Mouse (Mus musculus): ENCODE data around the gene Ccdc71l. TPM values are rescaled to one million over a fixed set of nuclear protein-coding genes. Genes with fewer than 3 reads are reported as not detected.

Gene Ccdc71l
- total RNA-seq (2014; fragmentation: Nextera tagmentation) = 14.1 and 19.2 TPM in 2 replicates
- 21.1 and 21.3 TPM in 2 replicates for total RNA-seq (2017)
- 22.8 and 27.7 TPM in 2 replicates for polyA plus RNA-seq (2012)

DNA sequence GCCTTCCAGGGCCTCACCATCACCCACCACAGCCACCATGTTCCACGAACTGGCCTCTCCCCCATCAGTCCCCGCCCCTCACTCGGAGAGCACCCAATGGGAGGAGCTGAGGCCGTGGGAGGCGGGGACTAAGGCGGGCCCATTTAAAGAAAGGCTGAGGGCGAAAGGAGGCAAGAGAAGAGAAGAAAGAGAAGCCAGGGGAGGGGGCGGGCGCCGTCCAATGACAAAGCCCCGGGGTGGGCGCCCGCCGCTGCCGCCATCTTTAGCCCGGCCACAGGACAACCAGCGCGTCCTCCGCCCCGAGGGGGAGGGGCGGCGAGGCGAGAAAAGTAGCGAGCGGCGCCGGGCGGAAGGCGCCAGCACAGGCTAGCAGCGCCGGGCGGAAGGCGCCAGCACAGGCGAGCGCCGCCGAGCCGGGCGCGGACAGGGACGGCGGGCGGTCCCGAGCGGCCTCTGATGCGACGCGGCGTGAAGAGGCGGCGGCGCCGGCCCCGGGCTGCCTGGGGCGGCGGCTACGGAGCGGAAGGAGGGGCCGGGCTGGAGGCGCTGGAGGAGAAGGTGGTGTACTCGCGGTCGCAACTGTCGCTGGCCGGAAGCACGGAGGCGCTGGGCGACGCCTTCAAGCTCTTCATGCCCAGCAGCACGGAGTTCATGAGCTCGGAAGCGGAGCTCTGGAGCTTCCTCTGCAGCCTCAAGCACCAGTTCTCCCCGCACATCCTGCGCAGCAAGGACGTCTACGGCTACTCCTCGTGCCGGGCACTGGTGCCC lies at the start of gene Ccdc71l:
Gene Ccdc71l, plus strand, starts transcription at position 177 of the 768 bp plus-strand sequence.
- Histone ChIP-seq H3K4me1 (ENCODE audit: insufficient read depth, low read depth, low read length) (peaks cover 29% of the 10 kb centered on the region), H3K4me3 (ENCODE audit: low read depth, low read length) (peak within 1 kb of the TSS; percentile 89), H3K36me3 (replicated peaks) (peaks cover 7% of the 10 kb centered on the region), H3K27me3 (ENCODE audit: insufficient read depth, low read length) (no peaks in the 10 kb centered on the region), H3K9me3 (replicated peaks) (no peaks in the 10 kb centered on the region)
- peak; percentile 90 for ATAC-seq (ENCODE audit: extremely low read depth, insufficient number of reproducible peaks, low FRiP score, poor library complexity, severe bottlenecking)
- TF ChIP-seq POLR2AphosphoS5 (IDR thresholded peaks at IDR 0.05; ENCODE audit: insufficient replicate concordance, low read depth, low read length) (no peak), TAL1 (conservative IDR thresholded peaks at IDR 0.05; ENCODE audit: low read depth, low read length) (no peak), GATA1 (IDR thresholded peaks at IDR 0.05; ENCODE audit: borderline replicate concordance, low read length) (no peak), CTCF (IDR thresholded peaks at IDR 0.05; ENCODE audit: low read depth, low read length) (no peak), GATA2 (IDR thresholded peaks at IDR 0.05; ENCODE audit: borderline replicate concordance, low read depth, low read length) (no peak)
- DNase-seq (ENCODE audit: low spot score) = peak; percentile 94

DNA sequence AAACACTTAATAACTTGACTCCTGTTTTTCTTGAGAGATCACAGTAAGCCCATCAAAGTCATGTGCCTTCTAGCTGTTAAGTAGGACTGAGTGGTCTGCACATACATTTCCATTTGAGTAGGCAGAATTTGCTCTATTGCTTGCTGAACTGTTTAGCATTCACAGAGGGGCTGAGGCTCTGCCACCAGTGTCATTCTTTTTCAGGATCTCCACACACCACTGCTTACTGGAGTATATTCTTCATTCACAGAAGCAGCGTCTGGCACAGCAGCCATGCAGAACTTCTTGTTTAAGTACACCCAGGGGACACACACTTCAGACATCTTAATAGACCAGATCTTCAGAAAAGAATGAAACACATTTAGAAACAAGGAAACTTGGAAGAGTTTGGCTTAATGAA lies 39.4 kb upstream of the Ccdc71l start:
- Histone ChIP-seq H3K4me1 (ENCODE audit: insufficient read depth, low read depth, low read length) (peaks cover 16% of the 10 kb centered on the region), H3K36me3 (replicated peaks) (no peaks in the 10 kb centered on the region), H3K9me3 (replicated peaks) (no peaks in the 10 kb centered on the region), H3K27me3 (ENCODE audit: insufficient read depth, low read length) (peaks cover 7% of the 10 kb centered on the region; the same call in 1 of the 2 replicates), H3K4me3 (ENCODE audit: low read depth, low read length) (no peak overlapping the region)
- TF ChIP-seq GATA2 (IDR thresholded peaks at IDR 0.05; ENCODE audit: borderline replicate concordance, low read depth, low read length) = no peak
- no peak for TF ChIP-seq GATA1 (IDR thresholded peaks at IDR 0.05; ENCODE audit: borderline replicate concordance, low read length)
- no peak for TF ChIP-seq TAL1 (conservative IDR thresholded peaks at IDR 0.05; ENCODE audit: low read depth, low read length)
- no peak for TF ChIP-seq POLR2AphosphoS5 (IDR thresholded peaks at IDR 0.05; ENCODE audit: insufficient replicate concordance, low read depth, low read length)
- no peak for TF ChIP-seq CTCF (IDR thresholded peaks at IDR 0.05; ENCODE audit: low read depth, low read length)
- DNase-seq (ENCODE audit: low spot score) = no peak
- ATAC-seq (ENCODE audit: extremely low read depth, insufficient number of reproducible peaks, low FRiP score, poor library complexity, severe bottlenecking) = no peak

DNA sequence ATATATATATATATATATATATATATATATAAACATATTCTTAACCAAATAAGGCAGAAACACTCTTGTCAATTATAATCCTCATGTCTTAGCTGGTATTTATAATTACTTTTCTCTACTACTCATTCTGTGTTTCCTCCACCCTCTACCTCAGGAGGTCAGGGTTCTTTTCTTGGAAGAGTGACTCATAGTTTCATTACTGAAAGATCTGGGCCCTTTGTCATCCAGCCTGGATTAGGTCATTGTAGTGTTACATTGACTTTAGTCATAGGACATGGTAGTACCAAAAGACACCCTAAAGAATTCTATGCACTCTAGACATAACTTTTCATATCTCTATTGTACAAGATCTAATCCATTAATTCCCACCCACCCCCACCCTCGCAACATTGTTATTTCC lies 35.0 kb upstream of the Ccdc71l start:
- no peak for DNase-seq (ENCODE audit: low spot score)
- no peak for TF ChIP-seq GATA1 (IDR thresholded peaks at IDR 0.05; ENCODE audit: borderline replicate concordance, low read length)
- no peak for TF ChIP-seq POLR2AphosphoS5 (IDR thresholded peaks at IDR 0.05; ENCODE audit: insufficient replicate concordance, low read depth, low read length)
- TF ChIP-seq TAL1 (conservative IDR thresholded peaks at IDR 0.05; ENCODE audit: low read depth, low read length) = no peak
- no peak for TF ChIP-seq GATA2 (IDR thresholded peaks at IDR 0.05; ENCODE audit: borderline replicate concordance, low read depth, low read length)
- TF ChIP-seq CTCF (IDR thresholded peaks at IDR 0.05; ENCODE audit: low read depth, low read length) = no peak
- no peak overlapping the region for H3K4me3 ChIP-seq (ENCODE audit: low read depth, low read length)
- peaks cover 14% of the 10 kb centered on the region for H3K4me1 ChIP-seq (ENCODE audit: insufficient read depth, low read depth, low read length)
- ATAC-seq (ENCODE audit: extremely low read depth, insufficient number of reproducible peaks, low FRiP score, poor library complexity, severe bottlenecking) = no peak
- peaks cover 8% of the 10 kb centered on the region; the same call in 1 of the 2 replicates for H3K27me3 ChIP-seq (ENCODE audit: insufficient read depth, low read length)
- H3K9me3 ChIP-seq (replicated peaks) = no peaks in the 10 kb centered on the region
- H3K36me3 ChIP-seq (replicated peaks) = no peaks in the 10 kb centered on the region

DNA sequence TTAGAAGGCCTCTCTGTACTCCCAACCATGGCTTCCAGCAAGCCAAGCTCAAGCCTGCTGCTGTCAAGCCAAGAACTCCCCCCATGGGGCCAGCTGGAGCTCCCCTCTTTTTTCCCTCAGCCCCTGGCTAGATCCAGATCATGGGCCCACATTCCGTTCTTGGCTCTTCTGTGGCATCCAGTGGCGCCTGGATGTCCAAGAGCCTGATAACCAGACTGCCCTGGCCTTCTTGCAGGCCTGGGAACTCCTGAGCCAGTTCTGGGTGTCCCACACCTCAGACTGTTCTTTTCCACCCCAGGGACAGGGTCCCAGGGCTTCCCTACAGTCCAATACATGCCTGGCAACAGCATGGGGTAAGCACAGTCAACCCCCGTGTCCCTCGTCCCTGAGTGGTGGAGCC lies 32.4 kb upstream of the Ccdc71l start:
- H3K4me1 ChIP-seq (ENCODE audit: insufficient read depth, low read depth, low read length) = no peaks in the 10 kb centered on the region
- DNase-seq (ENCODE audit: low spot score) = no peak
- TF ChIP-seq GATA2 (IDR thresholded peaks at IDR 0.05; ENCODE audit: borderline replicate concordance, low read depth, low read length) = no peak
- TF ChIP-seq POLR2AphosphoS5 (IDR thresholded peaks at IDR 0.05; ENCODE audit: insufficient replicate concordance, low read depth, low read length) = no peak
- no peak for TF ChIP-seq CTCF (IDR thresholded peaks at IDR 0.05; ENCODE audit: low read depth, low read length)
- no peak for TF ChIP-seq GATA1 (IDR thresholded peaks at IDR 0.05; ENCODE audit: borderline replicate concordance, low read length)
- no peak for TF ChIP-seq TAL1 (conservative IDR thresholded peaks at IDR 0.05; ENCODE audit: low read depth, low read length)
- no peak overlapping the region for H3K4me3 ChIP-seq (ENCODE audit: low read depth, low read length)
- no peak for ATAC-seq (ENCODE audit: extremely low read depth, insufficient number of reproducible peaks, low FRiP score, poor library complexity, severe bottlenecking)
- peaks cover 13% of the 10 kb centered on the region; the same call in 1 of the 2 replicates for H3K27me3 ChIP-seq (ENCODE audit: insufficient read depth, low read length)
- H3K36me3 ChIP-seq (replicated peaks) = no peaks in the 10 kb centered on the region
- no peaks in the 10 kb centered on the region for H3K9me3 ChIP-seq (replicated peaks)

DNA sequence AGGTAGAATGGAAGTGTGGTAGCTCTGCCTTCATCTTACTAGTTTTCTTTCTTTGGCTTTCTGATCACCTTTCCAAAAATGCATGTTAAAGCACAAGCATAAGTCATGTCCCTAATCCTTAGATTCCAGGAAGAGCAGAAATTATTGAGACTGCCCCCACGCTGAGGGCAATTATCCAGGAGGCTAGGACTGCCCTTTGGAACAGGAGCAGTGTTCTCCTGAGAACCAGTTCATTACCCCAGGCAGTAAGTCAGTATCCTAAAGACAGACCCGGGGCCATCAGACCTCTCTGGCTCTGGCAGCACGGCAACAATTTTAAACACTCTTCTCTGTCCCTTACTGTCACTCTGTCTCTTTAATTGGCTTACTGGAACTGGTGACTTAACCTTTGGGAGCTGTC lies 30.0 kb upstream of the Ccdc71l start:
- Histone ChIP-seq H3K27me3 (ENCODE audit: insufficient read depth, low read length) (peaks cover 18% of the 10 kb centered on the region; the same call in 1 of the 2 replicates), H3K4me3 (ENCODE audit: low read depth, low read length) (no peak overlapping the region), H3K36me3 (replicated peaks) (no peaks in the 10 kb centered on the region), H3K4me1 (ENCODE audit: insufficient read depth, low read depth, low read length) (no peaks in the 10 kb centered on the region; the same call in 1 of the 2 replicates), H3K9me3 (replicated peaks) (no peaks in the 10 kb centered on the region)
- TF ChIP-seq GATA2 (IDR thresholded peaks at IDR 0.05; ENCODE audit: borderline replicate concordance, low read depth, low read length) = no peak
- TF ChIP-seq GATA1 (IDR thresholded peaks at IDR 0.05; ENCODE audit: borderline replicate concordance, low read length) = no peak
- no peak for TF ChIP-seq TAL1 (conservative IDR thresholded peaks at IDR 0.05; ENCODE audit: low read depth, low read length)
- no peak for TF ChIP-seq POLR2AphosphoS5 (IDR thresholded peaks at IDR 0.05; ENCODE audit: insufficient replicate concordance, low read depth, low read length)
- TF ChIP-seq CTCF (IDR thresholded peaks at IDR 0.05; ENCODE audit: low read depth, low read length) = no peak
- DNase-seq (ENCODE audit: low spot score) (no peak), ATAC-seq (ENCODE audit: extremely low read depth, insufficient number of reproducible peaks, low FRiP score, poor library complexity, severe bottlenecking) (no peak)

DNA sequence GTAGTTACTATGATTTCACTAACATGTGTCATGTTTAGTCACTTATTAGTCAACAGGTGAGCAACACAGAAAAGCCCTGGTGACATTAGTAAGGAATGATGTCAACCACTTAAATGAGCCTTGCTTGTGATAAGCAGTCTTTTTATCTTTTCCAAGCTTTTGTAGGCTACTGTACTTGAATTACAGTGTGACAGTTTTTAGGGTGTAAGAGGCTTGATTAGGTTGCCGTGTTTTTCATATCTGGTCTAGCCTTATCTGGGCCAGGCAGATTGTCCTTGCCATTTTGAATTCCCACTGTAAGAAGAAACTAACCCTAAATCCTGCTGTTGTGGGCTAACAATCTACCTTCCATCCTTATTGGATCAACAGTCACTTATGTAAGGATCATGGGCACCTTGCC lies 26.6 kb upstream of the Ccdc71l start:
- Histone ChIP-seq H3K9me3 (replicated peaks) (no peaks in the 10 kb centered on the region), H3K4me3 (ENCODE audit: low read depth, low read length) (no peak overlapping the region), H3K4me1 (ENCODE audit: insufficient read depth, low read depth, low read length) (no peaks in the 10 kb centered on the region; the same call in 1 of the 2 replicates), H3K36me3 (replicated peaks) (no peaks in the 10 kb centered on the region), H3K27me3 (ENCODE audit: insufficient read depth, low read length) (0 out of 2 replicates have a peak, but pooled peaks cover 10% of the 10 kb centered on the region)
- ATAC-seq (ENCODE audit: extremely low read depth, insufficient number of reproducible peaks, low FRiP score, poor library complexity, severe bottlenecking) (no peak), DNase-seq (ENCODE audit: low spot score) (no peak)
- TF ChIP-seq GATA2 (IDR thresholded peaks at IDR 0.05; ENCODE audit: borderline replicate concordance, low read depth, low read length) (no peak), POLR2AphosphoS5 (IDR thresholded peaks at IDR 0.05; ENCODE audit: insufficient replicate concordance, low read depth, low read length) (no peak), TAL1 (conservative IDR thresholded peaks at IDR 0.05; ENCODE audit: low read depth, low read length) (no peak), CTCF (IDR thresholded peaks at IDR 0.05; ENCODE audit: low read depth, low read length) (no peak)

All from G1E (cell line).